Mouse (Mus musculus) retina, postnatal 1 day (tissue): ENCODE data around the gene Tmem129.
A peak's percentile ranks its signal among the peaks of the same experiment; 100 is the strongest.

Source experiments
- DNase-seq: peaks from one replicate; pipeline ENCODE4 v3.0.0-alpha.2; 2012

Tmem129 gene

DNA sequence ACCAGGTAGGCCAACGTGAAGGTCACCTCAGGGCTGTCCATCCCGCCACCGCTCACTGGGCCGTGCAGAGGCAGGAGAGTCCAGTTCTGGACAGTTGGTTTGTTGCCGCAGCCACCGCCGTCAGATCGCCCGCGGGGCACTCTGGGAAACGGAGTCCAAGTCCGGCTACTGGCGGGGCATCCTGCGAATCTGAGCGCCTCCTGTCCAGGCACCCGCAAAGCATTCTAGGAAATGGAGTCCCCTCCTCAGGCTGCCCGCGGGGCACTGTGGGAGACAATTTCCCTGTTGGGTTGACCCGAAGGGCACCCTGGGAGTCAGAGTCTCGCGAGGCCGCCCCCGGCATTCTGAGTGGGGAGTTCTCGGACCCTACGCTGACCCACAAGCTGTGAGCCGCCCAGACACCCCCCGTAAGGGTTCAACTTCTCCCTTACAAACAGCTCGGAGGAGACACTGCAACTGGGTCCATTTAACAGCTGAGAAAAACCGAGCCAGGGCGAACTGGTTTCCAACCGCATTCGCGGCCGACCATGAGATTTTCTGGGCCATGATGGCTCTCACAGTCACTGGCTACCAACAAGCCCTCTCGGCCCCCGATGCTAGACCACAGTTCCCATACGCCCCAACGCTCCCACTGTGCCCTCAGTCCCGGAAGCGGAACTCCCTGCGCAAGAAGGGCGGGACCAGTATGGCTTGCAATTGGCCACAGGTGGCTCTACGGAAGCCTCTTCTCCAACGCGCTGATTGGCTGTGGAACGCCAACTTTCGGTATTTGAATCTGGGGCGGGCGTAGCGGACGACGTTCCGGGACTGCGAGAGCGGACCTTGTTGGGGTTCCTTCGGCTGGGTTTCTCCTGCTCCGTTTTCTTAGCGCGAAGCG is at the start of gene Tmem129, which contains the start of gene Tacc3:
Tmem129 (minus strand) TSS at position 630 of the 877 bp plus-strand sequence.
Tacc3 (plus strand) TSS at position 342 of the 877 bp plus-strand sequence.
- DNase-seq = peak; percentile 99

DNA sequence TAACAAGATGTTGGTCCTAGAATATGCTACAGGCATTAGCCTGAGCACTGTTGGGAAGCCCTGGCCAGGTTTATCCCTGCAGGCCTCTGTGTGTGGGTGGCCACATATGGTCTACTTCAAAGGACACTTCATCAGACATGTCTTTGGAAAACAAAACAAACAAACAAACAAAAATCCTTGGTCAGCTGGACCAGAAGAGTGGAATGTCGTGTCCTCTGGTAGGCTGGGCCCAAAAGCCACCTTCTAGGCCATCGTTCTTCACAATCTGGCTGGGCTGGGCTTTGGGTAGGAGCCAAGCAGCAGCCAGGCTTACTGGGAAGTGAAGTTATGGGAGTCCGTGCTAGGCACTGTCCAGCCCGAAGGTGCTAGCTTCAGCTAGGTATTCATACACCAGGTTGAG is 48.9 kb upstream of the Tmem129 start:
- no peak for DNase-seq

DNA sequence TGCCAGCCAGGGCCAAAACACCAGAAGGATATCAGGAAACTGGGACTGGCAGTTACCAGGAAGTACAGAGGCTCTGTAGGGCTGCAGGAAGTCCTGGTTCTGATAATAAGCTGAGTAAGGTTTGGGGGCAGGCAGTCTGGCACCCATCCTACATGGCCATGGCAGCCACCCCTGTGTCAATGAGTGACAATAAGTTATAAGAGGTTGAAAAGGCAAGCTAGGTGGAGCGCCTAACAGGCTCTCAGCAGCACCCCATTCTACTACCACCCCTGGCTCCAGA is 48.1 kb upstream of the Tmem129 start:
- DNase-seq = no peak

DNA sequence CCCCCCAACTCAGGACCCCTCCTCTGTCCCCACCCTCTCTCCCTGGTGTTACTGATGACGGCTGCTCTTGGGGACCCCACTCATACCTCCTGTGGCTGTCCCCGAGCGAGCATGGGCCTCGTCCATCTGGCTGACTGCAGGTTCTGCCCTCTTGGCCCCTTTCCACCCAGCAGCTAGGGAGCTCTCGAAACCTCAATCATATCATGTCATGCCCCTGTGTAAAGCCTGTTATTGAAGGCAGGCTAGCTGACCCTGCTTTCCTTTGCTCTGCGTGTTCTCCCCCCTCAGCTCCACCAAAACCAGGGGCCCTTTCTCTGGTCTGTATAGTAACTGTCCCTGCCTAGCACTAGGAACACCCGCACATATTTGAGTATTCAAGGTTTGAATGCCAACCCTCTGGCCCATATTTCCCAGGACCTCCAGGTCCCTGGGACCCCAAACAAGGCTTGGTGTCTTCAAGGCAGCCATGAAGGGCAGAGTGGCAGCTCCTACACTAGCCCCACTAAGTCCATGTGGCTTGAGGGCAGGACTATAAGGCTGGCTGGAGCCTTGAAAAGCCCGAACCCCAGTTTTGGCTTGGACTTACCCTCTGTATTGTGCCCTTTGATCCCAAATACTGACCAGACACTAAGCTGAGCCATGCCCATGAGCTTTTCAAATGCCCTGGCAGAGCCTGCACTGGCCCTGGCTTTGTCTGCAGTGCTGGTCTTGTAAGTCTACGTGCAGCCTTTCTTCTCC is 47.6 kb upstream of the Tmem129 start:
- DNase-seq = no peak

DNA sequence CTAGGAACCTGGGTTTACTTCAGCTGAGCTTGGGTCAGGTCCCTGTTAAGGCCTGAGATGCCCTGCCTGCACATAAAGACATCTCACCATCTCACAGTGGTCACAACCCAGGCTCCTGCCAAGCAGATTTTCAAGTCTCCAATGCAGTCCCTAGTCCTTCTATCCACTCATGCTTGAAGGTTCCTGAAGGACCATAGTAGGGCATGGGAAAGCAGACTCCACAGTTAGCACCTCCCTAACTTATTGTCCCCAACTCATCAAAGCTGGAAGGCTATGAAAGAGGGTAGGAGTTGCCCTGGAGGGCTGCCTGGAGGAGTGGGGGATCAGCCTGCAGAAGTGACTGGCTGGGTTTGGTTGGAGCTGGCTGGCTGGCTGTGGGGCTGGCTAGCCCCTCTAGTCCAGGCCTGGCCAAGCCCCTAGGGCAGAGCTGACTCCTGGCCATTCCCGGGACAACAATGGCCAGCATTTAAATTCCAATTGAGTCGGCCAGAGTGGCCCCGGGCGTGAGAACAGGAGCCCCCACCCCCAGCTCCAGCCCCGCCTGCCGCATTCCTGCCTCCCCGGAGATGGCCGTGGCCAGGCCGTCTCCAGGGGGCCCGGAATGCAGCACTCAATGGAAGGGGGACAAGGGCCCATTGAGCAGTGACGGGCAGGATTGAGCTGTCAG is 46.9 kb upstream of the Tmem129 start:
- peak; percentile 59 for DNase-seq

DNA sequence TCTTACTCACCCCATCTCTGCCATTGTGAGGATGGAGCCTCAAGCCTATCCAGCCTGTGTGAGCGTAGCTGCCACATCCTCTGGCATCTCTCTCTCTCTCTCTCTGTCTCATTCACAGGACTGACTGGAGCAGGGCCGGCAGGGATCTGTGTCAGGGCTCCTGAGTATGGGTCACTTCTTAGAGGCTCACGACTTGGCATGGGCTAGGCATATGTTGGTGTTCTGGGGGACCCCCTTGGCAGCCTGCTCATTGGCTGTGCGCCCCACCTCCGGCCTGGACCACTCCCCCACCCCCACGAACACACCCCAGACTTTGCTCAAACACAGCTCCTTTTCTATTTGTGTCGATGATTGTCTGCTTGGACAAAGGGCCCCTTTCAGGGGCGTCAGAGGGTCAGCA is 45.8 kb upstream of the Tmem129 start:
- DNase-seq = no peak

DNA sequence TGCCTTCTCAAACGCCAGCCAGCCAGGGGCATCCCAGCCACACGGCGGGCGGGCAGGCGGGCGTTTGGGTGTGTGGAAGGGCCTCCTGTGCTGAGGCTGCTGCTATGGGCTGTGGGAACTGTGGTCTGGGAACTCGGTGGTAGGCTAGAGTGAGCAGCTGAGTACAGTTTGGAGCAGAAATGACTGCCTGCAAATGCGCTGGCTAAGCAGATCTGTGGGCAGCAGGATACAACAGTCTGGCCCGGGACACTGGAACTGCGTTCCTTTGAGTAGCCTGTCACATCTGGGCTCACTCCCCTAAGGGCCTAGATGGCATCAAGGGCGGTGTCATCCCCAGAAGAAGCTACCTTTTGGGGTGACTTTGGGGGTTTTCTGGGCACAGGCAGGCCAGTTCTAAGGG is 43.6 kb upstream of the Tmem129 start:
- DNase-seq = no peak

DNA sequence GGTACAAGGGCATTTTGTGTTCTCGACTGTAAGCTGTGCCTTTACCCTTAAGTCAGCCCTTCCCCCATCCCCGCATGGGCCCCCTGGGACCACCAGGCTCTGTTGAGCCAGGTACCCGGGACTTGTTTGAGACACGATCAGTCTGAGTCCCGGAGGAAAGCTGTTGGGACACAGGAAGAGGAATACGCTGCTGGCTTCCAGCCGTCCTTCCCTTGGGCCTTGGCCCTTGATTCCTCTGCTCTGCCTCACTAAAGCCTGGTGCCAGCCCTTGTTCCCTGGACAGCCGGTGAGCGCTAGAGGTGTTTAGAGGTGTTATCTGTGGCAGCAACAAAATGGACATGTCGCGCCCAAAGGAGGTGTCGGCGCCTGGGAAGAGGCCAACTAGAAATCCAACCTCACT is 41.8 kb upstream of the Tmem129 start:
- no peak for DNase-seq

DNA sequence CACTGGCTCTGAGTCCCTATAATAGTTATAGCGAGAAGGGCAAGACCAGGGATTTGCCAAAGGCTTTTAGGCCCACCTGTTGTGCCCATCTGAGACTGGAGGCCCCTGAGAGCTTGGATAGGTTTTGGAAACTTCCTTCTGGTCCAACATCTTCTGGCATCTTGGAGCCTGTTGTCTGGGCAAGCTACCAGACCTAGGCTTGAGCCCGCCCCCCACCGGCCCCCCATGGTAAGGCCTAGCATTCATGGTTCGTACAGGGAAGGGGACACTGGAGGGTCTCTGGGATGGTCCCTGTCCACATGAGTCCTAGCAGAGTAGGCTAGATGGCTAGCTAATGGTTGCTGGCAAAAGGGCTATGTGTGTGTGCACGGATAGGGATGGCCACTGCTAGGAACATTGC is 40.5 kb upstream of the Tmem129 start:
- no peak for DNase-seq

DNA sequence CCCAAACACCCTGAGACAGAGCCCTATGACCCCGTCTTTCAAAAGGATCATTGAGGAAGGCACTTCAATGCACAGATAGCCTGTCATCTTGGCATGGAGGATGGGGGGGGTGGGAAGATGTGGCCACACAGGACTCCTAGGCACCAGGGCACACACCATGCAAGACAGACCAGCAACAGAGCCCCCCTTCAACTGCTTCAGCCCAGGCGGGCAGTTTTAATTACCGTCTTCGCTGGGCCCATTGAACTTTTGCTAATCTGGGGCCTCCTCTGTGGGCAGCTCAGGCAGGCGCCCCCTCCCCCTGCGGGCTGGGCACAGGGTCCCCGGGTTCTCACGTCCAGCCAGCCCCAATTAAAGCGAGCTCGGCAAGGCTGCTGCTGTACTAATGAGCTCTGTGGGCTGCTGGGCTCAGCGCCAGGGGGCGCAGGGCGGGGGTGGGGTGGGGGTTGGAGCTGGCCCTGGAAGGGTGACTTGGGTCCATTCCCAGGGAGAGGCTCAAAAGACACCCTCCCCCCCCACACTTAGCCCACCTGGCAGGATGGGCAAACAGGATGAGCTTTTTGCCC is 39.8 kb upstream of the Tmem129 start:
- peak; percentile 97 for DNase-seq

DNA sequence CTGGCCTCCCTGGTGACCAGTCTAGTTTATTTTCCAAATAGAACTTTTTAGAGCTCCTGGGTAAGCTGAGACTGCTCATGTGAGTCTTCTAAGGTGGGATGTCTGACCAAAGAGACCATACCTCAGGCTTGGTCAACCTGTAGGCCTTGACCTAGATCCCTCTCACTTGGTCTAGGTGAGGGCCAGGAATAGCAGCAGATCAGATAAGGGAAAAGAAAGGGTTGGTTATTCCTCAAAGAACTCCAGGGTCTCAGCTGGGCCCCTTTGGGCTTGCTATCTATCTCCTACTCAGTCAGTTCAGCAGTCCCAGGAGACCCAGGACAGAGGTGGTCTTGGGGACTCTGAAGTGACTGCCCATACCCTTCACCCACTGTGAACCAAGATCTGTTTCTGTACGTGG is 39.3 kb upstream of the Tmem129 start:
- no peak for DNase-seq

DNA sequence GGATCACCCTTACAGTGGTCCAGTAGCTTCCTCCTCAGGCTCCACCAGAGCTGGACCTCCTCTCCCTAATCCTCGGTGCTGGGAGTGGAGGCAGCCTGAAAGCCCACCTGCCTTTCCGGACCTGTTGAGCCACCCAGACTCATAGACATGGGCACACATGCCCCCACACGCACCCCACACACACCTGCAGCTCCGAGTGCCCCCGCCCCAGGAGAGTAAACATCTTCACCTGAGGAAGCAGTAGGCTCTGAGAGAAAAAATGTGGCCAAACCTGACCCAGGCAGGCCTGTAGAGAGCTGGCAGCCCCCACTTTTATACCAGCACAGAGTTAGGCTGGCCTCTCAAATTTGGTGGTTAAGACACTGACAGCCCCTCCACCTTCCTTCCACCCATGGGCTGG is 38.2 kb upstream of the Tmem129 start:
- DNase-seq = no peak

DNA sequence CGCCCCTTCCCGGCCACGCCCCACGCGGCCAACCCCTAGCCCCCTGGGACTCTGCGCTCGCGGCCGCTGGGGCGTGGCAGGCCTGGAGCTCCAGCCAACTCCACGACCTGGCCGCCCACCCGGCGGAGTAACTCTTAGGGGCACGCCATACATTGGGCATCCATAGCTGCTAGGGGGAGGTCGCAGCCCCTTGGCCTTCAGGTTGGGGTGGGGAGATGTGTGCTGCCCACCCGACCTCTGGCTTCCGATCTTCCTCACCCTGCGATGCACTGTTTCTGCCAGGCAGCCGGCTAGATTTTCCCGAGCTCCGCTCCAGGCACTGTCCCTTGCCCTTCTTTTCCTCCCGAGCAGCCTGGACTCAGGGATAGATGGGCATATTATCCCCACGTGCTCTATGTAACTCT is 37.5 kb upstream of the Tmem129 start:
- no peak for DNase-seq

DNA sequence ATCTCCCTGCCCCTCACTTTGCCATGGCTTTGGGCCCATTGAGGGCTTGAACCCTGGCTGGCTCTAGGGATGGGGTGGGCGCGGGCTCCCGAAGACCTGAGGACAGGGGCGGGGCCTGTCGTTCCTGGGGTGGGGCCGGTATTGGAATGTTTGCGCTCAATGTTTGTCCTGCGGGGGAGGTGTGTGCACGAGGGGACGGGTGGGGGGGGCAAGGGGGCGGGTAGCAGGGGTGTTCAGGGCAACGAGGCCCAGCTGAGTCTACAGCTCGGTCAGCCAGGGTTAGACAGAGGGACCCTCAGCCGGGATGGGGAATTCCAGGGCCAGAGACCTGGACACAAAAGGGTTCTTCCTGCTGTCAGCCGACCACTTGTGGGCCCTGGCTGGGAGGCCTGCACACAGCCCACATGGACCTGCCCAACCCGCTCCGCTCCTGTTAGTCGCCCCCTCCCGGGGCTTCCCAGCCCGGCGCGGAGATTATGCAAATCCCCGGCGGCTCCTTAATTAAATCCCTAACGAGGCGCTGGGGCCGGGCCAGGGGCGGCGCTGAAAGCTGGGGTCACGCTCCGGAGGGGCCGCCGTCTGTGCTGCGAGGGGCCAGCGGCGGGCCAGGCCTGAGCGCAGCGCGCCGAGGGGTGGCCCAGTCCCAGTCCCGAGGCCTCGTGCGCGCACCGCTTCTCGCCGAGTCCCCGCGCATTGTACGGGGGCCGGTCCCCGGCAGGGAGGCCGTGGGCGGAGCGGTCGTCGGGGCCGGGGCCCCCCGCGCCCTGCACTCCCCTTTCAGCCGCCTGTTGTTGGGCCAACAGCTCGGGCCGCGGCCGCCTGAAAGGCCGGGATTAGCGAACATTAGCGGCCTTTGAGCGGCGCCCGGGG is 36.9 kb upstream of the Tmem129 start:
- DNase-seq = peak; percentile 95

DNA sequence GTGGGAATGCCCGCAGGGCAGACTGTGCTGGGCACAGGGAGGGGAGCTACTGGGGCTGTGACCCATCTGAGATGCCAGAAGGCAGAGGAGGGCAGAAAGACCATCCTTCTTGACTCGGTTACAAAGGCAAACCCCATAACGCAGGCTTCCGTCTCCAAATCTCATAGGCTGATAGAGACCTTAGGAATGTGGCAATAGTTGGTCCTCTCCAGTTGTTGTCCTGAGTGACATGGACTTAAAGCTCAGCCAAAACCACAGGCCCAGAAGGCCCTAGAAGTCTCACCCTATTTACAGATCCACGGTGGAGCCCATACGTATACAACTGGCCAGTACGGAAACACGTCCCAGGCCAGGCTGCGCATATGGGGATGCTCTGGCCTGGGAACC is 36.2 kb upstream of the Tmem129 start:
- no peak for DNase-seq

DNA sequence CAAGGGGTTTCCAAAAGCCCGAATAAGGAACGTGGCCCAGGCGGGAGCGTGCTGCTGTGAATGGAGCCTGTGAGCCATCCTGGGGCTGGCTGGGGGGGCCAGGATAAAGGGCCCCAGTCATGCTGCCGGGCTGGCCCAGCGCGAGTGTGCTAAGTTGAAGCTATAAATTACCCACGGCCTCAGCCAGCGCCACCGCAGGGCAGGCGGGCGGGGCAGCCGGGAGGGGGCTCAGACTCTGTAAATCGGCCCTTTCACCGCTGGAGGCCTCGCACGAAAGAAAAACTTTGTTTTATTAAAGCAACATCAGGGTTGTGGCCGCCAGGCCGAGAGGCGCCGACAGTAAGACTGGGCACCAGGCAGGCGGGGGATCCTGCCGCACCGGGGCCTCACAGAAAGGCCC is 34.2 kb upstream of the Tmem129 start:
- DNase-seq = peak; percentile 51

DNA sequence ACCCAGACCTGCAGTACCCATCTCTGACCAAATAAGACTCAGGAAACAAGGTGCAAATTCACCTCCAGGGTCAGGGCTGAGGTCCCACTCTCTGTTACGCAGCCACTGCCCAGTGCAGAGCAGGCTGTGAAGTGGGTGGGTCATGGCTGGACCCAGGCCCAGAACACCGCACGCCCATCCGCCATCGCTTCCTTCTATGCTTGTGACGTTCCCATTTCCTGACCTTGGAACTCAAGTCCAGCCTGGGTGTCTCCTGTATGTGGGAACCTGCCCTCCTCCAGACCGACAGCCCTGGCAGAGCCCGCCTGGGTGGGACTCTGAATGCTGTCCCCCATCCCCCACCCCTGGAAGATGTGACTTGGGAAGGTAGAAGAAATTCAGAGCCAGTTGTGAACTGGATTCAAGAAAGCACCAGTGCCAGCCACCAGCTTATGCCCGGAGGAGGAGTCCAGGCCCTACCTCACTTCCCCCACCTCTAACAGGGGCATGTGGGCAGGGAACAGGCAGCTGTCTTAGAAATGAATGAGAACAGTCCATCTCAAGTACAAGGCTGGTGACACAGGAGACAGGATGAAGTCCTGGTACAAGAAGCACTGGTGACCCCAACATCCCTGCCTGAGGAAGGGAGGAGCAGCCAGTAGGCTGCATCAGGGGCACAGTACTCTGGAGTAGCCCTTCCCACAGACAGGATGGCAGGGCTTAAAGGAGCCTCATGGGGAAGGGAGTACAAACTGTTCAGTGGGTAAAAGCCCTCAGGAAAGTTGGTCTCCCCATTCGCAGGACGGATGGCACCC is 31.8 kb upstream of the Tmem129 start:
- no peak for DNase-seq

DNA sequence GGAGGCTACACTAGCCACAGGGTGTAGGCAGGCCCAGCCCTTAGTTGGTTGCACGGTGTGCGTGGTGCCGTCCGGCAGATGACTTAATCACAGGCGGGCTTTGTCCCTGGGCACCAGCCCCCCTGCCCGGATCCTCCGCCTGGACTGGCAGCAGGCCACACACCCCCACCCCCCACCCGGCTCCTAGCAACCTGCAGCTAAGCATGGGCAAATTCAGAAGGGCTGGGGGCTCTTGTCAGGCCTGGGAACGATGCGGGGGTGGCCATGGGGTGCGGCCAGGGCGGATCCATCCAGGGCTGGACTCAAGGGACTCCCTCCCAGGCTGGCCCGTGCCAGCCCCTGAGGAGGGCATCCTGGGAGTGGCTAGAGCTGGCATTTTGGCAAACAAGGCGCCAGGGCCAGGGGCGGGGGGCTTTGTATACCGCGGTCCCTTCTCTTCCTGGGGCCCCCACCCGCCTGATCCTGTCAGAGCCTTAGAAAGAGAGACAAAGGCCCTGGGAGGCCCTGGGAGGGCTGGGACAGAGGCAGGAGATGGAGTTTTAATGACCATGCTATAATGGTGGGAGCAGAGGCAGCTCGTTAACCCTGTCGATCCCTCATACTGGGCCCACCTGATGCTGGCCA is 31.1 kb upstream of the Tmem129 start:
- DNase-seq = peak; percentile 77

DNA sequence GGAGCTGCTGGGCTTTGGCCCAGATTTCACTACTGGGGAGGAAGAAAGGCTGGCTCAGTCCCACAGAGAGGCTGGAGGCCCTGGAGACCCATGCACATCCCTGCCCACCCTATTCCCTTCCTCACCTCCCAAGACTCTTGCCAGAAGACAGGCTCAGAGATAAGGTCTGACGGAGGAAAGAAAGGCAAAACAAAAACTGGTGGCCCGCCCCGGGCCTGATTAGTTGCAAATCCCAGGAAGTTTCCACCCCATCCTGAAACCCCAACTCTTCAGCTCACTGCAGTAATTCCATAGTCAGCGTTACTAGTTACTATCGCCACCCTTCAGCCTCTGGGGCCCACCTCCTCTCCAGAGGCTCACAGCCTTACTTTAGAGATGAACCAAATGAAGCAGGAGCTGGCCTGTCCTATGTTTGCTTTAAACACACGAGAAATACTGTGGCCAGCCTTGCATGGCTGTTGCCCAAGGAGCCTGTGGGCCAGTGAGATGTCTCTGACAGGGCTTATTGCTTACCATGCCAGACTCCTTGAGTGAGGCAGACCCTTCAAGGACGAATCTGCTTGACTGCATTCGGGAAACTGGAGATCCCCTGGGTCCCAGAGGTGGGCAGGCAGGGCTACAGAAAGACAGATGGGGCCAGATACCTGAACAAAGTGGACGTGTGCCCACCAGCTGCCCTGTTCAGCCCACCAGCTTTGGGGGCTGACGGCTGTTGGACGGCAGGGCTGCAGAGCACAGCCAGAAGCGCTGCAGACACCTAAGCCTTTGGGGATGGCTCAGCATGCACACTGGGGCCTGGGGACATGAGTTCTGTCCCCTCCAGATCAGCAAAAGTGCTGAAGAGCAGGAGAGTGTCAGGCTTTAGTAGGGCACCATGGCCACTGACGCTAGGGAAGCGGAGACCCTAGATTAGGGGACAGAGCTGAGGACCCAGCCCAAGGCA is 30.3 kb upstream of the Tmem129 start:
- no peak for DNase-seq

DNA sequence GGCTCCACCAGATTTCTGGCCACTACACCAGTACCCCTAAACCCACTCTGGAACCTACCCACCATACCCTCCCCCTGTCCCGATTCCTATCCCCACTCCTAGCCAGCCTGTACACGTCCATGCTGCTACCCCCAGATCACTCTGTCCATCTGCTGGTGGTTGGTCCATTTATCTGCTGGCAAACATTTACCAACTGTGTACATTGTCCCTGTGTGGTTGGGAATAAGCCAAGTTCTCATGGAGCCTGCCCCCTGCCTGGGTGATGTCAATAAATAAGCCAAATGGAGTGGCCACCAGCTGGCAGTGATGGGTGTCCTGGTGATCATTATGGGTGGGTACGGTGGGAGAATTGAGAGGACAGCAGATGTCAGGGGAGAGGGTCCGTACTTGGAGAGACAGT is 28.9 kb upstream of the Tmem129 start:
- no peak for DNase-seq
